Mouse (Mus musculus) monocyte, adult 2 months (primary cell): ENCODE measurements around the gene Gdap1l1.
"Not testable (repeated sequence)": the region's sequence is repeated elsewhere in the genome, so short reads cannot be mapped to it uniquely, and the experiment has no call there.

ENCODE experiments used
- DNase-seq, 2 experiments: peaks; one replicate each; pipeline ENCODE4 v3.0.0; 2022; ENCODE audit warnings: low spot score in 2 of 2, low read depth in 1 of 2

Gdap1l1 gene

DNA sequence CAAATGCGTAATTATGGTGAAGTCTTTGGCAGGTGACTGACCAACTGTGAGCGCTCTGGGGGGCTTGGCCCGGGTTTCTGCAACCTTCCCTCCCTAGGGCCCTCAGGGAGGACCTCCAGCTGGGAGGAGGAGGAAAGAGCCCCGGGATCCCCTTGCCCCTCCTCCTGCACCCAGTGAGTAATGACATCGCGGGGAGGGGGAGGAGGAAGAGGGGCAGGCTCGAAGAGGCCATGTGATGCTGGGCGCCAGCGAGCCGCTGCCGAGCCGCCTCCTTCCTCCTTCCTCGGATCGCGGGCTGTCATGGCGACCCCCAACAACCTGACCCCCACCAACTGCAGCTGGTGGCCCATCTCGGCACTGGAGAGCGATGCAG, at the start of gene Gdap1l1:
Gene Gdap1l1, plus strand, starts transcription at position 231 of the 373 bp plus-strand sequence.
- DNase-seq = no peak

DNA sequence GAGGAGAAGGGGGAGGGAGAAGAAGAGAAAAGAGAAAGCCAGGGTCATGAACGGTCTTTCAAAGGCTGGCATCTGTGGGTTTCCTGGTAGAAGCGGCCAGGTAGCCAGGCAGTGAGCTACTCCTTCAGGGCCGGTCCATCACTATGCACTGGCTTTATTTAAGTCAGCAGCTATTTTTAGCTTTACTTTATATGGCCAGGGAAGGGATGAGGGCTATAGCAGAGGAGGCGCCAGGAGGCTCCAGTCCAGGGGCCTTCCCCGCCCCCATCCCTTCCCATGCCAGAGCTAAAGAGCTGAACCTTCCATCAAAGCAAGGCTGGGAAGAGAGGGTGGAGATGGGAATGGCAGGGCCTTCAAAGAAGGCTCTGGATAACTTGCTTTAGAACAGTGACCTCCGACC, 45.8 kb upstream of the Gdap1l1 start:
- no peak for DNase-seq

DNA sequence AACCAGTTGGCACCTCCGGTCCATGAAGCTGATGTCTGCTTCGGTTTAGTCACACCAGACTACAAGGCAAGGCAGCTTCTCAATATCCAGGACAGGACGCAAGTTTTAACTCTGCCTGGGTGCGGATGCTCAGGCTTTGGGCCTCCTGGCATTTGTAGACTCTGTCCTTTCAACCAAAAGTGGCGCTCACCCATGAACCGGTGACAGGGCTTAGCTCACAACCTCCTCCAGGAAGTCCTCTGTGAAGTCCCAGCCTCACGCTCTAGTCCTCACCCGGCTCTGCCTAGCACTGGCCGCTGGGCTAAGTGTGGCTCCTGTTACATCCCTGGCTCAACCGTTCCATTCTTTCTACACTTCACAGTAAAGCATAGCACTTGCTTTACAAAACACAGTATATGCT, 45.0 kb upstream of the Gdap1l1 start:
- no peak for DNase-seq

DNA sequence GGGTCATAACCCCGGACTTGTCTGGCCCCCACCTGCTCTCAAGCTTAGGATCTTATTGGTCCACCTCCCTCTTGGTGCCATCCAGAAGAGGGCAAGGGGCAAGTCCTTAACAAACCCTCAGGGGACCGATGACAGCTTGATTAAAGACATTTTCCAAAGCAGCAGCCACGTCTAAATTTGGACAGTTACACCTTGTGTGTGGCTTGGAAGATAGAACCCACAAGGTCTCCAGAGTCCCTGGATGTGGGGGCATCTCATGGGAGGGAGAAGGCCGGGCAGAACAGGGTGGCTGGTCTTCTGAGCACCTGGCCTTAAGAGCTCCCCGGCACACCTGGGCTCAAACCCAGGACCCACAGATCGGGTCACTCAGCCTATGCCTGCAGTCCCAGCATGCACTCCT, 44.3 kb upstream of the Gdap1l1 start:
- no peak for DNase-seq

DNA sequence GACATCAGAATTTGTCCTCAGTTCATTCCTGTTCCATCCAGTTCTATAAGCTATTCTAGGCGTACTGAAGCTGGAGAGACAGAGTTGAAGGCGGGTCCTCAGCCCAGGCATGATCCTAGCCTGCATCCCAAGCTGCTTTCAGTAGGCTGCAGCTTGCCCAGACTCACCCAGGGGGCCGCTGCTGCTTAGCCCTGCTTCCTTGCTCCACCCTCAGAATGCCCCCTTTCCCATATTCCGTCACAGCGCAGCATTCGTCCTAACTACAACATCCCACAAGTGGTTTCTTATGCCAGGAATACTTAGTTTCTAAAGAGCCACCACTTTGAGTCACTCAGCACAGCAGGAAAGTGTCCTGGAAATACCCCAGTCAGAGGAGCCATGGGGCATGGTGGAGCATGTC, 43.3 kb upstream of the Gdap1l1 start:
- DNase-seq = no peak

DNA sequence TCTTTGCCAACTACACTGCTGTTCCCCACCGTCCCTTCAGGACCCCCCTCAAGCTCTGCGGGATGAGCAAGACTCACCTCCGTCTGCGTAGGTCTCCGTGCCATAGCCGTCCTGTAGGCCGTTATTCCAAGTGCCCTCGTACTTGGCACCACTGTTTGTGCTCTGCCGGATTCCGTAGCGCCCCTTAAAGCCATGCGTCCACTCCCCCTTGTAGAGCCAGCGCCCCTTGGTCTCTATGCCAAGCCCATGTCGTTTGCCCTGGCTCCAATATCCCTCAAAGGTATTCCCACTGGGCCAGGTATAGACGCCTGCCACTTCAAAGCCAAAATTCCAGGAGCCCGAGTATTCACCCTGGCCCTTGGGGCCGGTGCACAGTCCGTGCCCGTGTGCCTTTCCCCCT, 41.2 kb upstream of the Gdap1l1 start:
- DNase-seq = no peak

DNA sequence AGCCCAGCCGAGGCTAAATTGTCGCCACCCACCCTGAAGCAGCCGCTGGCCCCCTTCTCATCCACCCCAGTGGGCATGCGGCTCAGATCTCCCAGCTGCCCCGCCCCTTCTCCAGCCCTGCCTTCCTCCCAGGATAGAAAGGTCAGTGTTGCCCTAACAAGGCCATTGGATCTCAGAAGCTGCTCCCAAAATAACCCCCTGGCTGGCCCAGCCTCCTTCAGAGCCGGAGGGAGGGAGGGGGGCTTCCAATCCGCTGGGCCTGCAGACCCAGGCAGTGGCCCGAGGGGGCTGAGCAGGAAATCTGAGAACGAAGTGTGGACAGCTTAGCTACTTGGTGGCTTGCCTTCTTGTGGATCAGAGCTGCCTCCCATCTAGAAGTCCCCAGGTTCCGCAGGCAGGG, 40.4 kb upstream of the Gdap1l1 start, which contains the start of gene Jph2:
Gene Jph2, minus strand, starts transcription at position 89 of the 400 bp plus-strand sequence.
- no peak for DNase-seq

DNA sequence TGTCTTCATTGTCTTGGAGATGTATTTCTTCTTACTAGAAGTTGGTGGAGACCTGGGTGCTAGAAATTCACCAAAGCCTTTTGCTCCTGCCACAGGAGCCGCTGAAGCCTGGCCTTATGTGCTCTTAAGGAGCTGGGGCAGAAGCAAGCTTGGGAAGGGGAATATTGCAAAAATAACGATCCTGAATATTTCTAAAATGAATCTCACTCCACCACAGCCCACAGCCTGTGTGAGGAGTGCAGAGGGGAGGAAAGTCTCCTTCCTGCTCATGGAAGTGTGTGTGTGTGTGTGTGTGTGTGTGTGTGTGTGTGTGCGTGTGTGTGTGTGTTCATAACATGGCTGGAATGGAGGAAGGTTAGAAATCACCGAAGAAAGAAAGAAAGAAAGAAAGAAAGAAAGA, 39.5 kb upstream of the Gdap1l1 start:
- DNase-seq = no peak

DNA sequence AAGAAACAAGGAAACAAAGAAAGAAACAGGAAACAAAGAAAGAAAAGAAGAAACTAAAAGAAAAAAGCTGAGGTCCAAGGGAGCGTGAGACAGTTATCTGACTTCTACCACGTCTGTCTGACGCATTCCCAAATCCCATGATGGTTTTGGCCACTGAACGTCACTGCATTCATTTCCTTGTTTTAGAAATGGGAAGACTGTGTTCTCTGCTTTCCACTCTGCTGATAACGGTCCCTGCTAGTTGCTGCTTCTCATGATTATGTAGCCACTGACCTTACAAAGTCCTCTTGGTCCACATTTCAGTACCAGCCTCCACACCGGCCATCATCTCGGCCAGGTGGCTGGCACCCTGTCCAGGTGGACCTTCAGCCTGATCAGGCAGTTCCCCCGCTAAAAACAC, 39.1 kb upstream of the Gdap1l1 start:
- no peak for DNase-seq

DNA sequence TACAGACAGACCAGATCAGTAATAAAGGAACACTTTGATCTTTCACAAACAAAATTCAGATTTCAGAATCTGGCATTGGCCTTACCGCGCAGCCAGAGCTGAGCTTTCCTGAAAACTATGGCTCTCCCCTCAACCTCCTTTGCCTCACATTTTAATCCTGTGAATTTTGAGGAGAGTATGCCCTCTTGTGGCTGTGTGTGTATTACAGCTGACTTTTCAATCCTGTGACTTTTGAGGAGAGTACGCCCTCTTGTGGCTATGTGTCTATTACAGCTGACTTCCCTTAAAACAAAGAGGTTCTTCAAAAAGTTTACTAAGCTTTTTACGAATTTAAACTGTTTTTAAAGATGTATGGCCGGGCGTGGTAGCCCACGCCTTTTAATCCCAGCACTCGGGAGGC, 37.1 kb upstream of the Gdap1l1 start:
- peak; percentile 36 to 74 for DNase-seq

DNA sequence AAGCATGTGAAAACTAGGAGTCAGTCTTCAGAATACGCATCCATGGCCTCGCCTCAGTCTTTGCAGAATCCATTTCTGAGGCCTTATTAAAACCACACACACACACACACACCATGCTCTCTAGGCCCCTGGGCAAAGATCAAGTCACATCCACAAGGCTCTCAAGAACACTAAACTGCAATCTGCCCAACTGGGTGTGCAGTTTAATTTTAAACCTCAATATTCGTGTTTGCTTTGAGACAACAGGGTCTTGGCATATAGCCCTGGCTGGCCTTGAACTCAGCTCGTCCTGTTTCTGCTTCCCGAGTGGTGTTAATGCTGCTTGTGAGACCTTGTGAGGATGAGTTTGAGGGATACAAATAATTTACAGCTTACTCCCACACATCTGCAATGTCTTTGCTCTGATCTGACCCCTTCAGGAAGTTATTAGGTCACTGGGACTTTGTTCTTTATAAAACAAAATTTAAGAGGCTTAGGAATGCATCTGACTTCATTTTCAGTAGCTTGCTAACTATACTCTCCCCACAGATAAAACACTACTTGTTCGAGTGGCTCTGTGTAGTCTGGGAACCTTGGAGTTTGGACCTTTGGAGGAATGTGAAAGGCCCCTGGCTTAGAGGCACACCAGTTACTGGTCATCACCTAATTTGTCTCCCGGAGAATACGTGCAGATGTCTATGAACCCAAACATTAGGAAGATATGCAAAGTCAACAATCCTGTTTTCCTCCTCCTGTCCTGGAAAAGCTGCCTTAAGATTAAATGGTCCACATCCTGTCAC, 34.0 kb upstream of the Gdap1l1 start:
- DNase-seq = no peak

DNA sequence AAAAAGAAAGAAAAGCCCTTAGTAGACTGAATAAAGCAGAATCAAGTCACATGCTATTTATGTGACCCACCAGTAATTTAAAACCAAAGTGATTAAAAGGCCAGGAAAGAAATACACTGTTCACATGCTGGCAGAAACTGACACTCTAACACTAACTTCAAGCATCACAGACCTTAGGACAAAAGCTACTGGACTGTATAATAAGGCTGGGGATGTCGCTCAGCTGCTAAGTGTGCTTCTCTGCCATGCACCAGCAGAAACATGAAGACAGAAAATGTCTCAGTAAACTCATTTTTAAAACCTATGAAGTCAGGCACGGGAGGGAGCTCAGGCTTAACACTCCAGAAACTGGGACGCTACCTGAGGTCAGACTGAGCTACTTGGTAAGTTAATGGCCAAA, 28.1 kb upstream of the Gdap1l1 start:
- no peak for DNase-seq

DNA sequence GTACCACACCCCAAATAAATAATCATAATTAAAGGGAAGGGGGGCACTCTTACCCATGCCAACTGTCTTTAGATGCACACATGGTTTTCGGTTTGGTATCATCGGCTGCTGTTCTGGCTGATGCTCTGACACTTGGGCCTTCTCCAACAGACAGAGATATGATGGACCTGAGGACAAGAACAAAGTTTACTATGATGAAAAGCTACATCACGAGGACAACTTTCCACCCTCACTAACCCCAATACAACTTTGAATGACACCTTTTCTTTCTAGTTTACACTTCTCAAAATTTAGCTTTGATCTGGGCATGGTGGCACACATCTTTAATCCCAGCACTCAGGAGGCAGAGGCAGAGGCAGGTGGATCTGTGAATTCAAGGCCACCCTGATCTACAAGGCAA, 26.9 kb upstream of the Gdap1l1 start:
- DNase-seq = not testable (repeated sequence)

DNA sequence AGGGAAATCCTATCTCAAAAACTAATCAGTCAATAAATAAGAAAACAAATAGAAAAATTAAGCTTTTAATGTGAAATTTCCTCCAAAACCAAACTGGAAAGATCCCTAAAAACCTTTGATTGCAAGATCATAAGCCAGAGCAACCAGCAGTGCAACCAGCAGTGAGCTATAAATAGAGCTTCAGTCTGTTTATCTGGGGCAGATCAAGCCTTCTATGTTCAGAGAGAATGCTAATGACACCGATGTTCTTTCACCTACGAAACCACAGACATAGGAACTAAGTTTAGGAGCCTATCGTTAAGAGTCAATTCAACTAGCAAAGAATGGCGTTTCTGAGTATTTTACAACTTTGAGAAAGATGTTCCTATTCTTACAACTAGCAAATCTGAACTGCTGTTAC, 26.4 kb upstream of the Gdap1l1 start:
- no peak for DNase-seq

DNA sequence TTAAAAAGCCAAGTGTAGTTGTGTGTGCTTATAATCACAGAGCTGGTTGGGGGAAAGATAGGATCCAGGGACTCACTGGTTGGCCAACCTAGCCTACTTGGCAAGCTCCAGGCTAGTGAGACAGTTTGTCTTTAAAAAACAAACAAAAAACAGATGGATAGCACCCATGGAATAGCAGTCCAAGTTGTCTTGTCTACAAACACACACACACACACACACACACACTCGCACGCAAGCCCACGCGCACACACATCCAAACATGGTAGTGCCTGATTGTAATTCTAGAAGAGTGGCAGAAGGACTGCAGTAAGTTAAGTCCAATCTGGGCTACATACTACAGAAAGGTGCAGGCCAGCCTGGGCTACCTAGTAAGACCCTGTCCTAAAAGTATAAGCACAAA, 25.9 kb upstream of the Gdap1l1 start:
- DNase-seq = no peak

DNA sequence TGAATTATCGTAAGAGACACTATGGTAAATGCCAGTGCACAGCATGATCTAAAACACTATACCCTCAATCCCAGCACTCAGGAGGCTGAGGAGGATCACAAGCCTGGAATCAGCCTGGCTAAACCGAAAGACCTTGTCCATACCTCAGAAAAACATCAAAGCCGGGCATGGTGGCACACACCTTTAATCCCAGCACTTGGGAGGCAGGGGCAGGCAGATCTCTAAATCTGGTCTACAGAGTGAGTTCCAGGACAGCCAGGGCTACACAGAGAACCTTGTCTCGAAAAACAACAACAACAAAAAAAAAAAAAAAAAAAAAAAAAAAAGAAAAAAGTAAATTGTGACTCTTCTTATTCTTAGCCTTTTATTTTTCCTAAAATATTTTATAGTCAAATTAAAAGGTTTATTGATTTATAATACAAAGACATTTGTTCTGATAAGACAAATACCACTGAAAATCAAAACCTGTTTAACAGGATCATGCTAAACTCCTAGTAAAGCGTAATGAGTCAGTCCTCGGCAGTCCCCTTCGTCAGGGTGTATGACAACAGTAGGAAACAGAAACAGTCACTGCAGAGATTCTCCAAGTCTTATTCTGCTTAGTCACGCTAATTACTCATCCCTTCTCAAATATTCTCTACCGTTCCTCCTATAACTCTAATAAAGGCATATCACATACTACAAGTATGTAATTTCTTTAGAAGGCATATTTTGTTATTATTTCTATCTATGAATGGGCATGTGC, 25.3 kb upstream of the Gdap1l1 start:
- DNase-seq = no peak

DNA sequence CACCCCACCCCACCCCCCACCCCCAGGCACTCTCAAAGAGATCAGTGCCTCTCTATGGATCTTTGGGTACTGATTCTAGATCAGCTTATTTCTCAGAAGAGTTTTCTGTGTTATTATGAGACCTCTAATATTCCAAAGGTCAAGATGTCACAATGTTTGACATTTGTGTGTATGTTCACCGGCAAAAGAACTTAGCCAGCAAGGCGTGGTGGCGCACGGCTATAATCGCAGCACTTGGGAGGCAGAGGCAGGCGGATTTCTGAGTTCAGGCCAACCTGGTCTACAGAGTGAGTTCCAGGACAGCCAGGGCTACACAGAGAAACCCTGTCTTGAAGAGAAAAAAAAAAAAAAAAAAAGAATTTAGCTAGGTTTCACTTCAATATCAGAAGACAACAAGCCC, 21.2 kb upstream of the Gdap1l1 start:
- no peak for DNase-seq

DNA sequence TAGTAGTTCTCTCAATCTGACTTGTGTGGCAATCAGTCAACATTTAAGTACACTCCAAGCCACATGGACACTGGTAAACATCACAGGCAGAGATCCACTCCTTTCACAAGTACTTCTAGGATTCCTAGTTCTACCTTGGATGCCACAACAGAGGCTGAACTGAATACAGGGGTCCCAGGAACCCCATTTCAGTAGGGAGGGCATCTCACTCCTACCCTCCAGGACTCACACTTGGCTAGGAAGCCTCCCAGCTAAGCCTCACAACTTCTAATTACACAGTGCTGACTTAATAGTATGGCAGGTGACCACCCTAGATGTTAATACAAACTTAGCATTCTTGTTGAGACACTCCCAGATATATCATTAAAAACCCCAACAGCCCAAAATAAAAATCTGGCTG, 20.4 kb upstream of the Gdap1l1 start:
- no peak for DNase-seq

DNA sequence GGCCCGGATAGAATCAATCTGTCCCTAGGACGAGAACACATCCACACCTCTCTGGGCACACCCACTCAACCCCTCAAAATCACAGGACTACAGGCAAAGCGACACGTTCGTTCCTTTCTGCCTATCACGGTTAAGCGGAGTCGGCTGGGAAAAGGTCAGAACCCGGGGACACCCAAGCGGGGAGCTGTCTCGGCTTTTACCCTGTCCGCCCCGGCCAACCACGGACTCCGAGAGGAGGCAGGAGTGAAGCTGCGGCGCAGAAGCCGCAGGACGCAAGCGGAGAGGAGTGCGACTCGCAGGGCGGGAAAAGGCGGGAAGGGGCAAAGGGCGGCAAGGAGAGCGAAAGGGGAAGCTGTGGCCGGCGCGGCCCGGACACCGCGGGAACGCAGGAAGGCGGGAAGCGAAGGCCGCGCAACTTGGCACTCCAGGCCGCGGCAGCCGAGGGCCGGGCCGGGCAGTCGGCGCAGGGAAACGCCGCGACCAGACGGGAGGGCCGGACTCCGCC, 19.4 kb upstream of the Gdap1l1 start:
- peak; percentile 60 to 71 for DNase-seq

DNA sequence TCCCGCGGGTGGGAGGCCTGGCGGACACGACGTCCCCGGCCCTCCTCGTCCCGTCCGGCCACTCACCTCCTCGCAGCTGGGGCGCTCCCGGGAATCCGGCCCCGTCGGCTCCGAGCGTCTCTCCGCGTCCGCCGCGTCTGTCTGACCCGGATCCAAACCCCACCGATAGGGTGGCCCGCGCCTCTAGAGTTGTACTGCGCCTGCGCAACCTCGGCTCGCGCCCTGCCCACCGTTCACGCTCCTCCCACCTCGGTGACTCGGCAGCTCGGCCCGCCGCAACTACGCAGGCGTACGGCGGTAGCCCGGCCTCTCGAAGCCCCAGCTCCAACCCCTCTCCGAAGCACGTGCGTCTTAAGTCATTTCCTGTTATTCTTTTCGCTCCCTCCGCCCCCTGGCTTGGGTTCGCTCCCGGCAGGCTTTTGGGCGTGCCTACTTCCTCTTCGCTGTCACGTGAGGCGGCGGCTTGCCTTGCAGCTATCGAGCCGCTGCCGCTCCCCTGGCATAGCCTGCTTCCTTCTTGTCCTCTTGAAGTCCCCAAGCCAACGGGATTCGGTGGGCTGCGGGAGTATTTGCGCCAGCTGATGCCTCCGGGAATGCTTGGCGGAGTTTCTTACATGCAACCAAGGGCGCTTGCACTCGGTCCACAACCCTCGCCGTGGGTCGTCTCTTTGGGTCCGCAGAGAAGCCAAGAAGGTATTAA, 18.8 kb upstream of the Gdap1l1 start:
- DNase-seq = peak; percentile 99 to 100

DNA sequence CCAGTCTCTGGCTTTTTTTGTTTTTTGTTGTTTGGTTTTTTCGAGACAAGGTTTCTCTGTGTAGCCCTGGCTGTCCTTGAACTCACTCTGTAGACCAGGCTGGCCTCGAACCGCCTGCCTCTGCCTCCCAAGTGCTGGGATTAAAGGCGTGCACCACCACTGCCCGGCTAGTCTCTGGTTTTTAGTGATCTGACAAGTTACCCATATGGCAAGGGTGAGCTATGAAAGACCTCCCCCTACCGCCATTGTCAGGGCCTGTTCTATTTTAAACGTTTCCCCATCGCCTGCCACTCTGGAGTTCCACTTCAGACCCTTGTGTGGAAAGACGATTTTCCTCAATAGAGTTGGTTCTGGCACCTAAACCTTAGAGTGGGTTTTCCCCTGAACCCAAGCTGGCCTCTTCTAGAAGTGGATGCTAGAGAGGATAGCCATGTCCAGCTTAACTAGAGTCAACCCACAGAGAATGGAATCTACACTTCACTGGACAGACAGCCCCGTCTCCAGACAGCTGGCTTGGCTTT, 17.9 kb upstream of the Gdap1l1 start:
- DNase-seq = no peak
